Mouse (Mus musculus) heart, embryonic 15.5 days (tissue): ENCODE data around the gene Bbs9. TPM values are rescaled to one million over a fixed set of nuclear protein-coding genes. Genes with fewer than 3 reads are reported as not detected.

Experiments used
- ATAC-seq: fragments of 200-750 bp; cut with Nextera tagmentation; replicated peaks from 2 replicates; pipeline ENCODE4 v1.8.0; 2017; ENCODE audit warnings: low read depth, moderate TSS enrichment; ENCODE audit not compliant: insufficient number of reproducible peaks, insufficient read depth, low FRiP score
- H3K27ac ChIP-seq: fragments of 300-500 bp; sonication (generic); 2 replicates; pipeline ENCODE4 v1.5.1; 2015; ENCODE audit warnings: mild to moderate bottlenecking, inconsistent platforms
- H3K27me3 ChIP-seq: fragments of 300-500 bp; sonication (generic); 2 replicates; pipeline ENCODE4 v1.6.1; 2015; ENCODE audit warnings: inconsistent platforms
- H3K36me3 ChIP-seq: fragments of 300-500 bp; sonication (generic); 2 replicates; pipeline ENCODE4 v1.6.1; 2015; ENCODE audit warnings: mild to moderate bottlenecking, inconsistent platforms
- H3K4me1 ChIP-seq: fragments of 300-500 bp; sonication (generic); replicated peaks from 2 replicates; pipeline ENCODE4 v1.6.1; 2015; ENCODE audit warnings: inconsistent platforms
- H3K4me2 ChIP-seq: fragments of 300-500 bp; sonication (generic); 2 replicates; pipeline ENCODE4 v1.6.1; 2015; ENCODE audit warnings: inconsistent platforms, mild to moderate bottlenecking, moderate library complexity
- H3K4me3 ChIP-seq: fragments of 300-500 bp; sonication (generic); 2 replicates; pipeline ENCODE4 v1.5.1; 2015; ENCODE audit warnings: mild to moderate bottlenecking, inconsistent platforms
- H3K9ac ChIP-seq: fragments of 300-500 bp; sonication (generic); 2 replicates; pipeline ENCODE4 v1.6.1; 2015; ENCODE audit warnings: mild to moderate bottlenecking, inconsistent platforms
- H3K9me3 ChIP-seq: fragments of 300-500 bp; sonication (generic); replicated peaks from 2 replicates; pipeline ENCODE4 v1.6.1; 2016; ENCODE audit warnings: inconsistent platforms
- WGBS: fragments of 180-500 bp; shearing (Covaris S2); methylation state at CpG from one replicate; pipeline ENCODE4 v1.1.7; 2015; ENCODE audit warnings: mixed read lengths; 5-methylcytosine and 5-hydroxymethylcytosine counted together
- polyA plus RNA-seq: library from polyadenylated mRNA; unstranded; fragments of >200 nt; fragmentation: Nextera tagmentation; extraction: Ambion mirVana; gene quantifications from 2 replicates; pipeline ENCODE4 v1.2.1, GENCODE M21; 2015

The Bbs9 gene
- polyA plus RNA-seq, 1 experiment from 2014 or later: 7.6 TPM

DNA sequence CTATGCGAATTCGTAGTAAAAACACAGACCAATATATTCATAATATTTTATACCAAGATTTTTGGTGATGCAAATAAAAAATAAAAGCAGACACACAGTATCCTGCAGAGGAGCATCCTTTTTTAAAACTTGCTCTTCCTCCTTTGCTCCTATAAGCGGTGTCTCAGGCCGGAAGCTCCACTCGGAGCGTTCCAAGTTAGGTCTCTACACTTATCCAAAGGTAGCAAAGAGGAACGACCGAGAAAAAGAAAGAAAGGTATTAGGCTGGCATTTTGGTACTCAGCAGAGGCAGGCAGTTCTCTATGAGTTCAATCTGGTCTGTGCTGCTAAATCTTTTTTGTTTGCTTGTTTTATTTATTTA, 6.6 kb upstream of the Bbs9 start:
- no peak for ATAC-seq
- no peaks in the 10 kb centered on the region for H3K27me3 ChIP-seq
- peaks cover 11% of the 10 kb centered on the region; the same call in 1 of the 2 replicates for H3K36me3 ChIP-seq
- 0 out of 2 replicates have a peak, but pooled peaks cover 6% of the 10 kb centered on the region for H3K4me1 ChIP-seq
- H3K27ac ChIP-seq: no peak overlapping the region
- no peaks in the 10 kb centered on the region for H3K9me3 ChIP-seq
- no peak overlapping the region for H3K4me3 ChIP-seq
- no peak overlapping the region for H3K9ac ChIP-seq
- 71% methylated on average over 8 of the region's 8 CpGs for WGBS
- no peak overlapping the region for H3K4me2 ChIP-seq

DNA sequence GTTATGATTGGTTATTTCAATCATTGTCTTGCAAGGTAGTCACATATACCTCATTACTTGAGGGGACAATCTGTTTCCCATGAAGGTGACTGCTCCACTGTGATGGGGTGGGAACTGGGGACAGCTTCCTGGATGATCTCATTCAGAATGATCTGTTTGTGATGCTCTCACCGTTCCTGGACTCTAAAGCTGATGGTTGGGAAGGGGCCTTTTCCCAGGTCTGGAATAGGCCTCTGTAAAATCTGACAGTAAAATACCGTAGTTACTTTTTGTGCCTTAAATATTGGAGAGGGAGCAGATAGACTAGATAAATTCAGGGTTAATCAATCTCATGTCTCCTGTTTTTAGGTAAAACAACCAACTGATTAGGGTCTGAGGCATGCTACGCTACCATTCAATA, 5.9 kb upstream of the Bbs9 start, which contains the start of gene Rp9:
Rp9 (minus strand) TSS at position 101 of the 400 bp plus-strand sequence.
- no peak for ATAC-seq
- Histone ChIP-seq H3K9ac (0 out of 2 replicates have a peak within 1 kb of the TSS, but pooled peaks have one; percentile 18), H3K9me3 (no peaks in the 10 kb centered on the region), H3K4me2 (peak within 1 kb of the TSS; percentile 80), H3K27ac (peak within 1 kb of the TSS; percentile 92; the same call in 1 of the 2 replicates), H3K36me3 (peaks cover 11% of the 10 kb centered on the region; the same call in 1 of the 2 replicates), H3K4me3 (peak within 1 kb of the TSS; percentile 90), H3K4me1 (0 out of 2 replicates have a peak, but pooled peaks cover 6% of the 10 kb centered on the region), H3K27me3 (no peaks in the 10 kb centered on the region)
- 77% methylated on average over 3 of the region's 3 CpGs for WGBS

DNA sequence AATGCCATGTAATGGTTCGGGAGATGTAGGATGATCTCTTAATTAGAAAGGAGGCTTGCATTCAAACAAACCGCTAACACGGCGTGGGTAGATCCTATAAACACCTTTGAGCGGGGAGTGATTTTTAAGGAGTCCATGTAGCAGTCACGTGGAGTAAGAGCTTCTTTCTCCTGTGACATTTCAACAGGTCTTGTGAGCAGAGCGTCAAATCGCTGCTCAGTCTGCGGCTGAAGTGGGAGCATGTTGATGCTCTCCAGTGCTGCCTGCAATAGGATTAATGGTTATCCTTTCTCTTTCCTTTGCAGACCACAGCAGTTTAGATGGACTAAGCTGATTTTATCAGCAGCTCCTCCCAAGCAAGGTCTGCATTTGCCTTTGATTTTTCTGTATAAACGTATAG, 750 bp downstream of the Bbs9 start:
- Histone ChIP-seq H3K9ac (peak overlapping the region; percentile 52), H3K27me3 (no peaks in the 10 kb centered on the region), H3K4me2 (peak overlapping the region; percentile 93), H3K36me3 (no peaks in the 10 kb centered on the region), H3K4me3 (peak overlapping the region; percentile 63), H3K4me1 (peaks cover 3% of the 10 kb centered on the region), H3K27ac (peak overlapping the region; percentile 35; the same call in 1 of the 2 replicates), H3K9me3 (no peaks in the 10 kb centered on the region)
- WGBS: 5% methylated on average over 10 of the region's 10 CpGs
- no peak for ATAC-seq

DNA sequence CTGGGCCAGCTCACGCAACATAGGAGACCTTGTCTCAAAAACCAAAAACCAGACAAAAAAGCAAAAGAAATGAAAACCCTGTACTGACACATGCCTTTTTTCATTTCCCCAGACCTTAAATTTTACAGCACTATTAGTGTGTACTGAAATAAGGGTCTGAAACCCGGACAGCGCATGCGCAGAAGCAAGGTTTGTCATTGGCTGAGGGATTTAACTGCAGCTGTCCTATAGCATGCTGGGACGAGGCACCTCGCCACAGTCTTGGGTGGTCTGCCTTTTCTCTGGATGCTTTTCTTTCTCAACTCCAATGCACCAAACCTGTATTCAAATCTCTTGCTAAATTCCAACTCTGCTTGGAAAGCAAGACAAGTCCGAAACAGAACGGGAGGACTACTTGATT, 3.4 kb downstream of the Bbs9 start:
- no peaks in the 10 kb centered on the region for H3K36me3 ChIP-seq
- no peak overlapping the region for H3K27ac ChIP-seq
- ATAC-seq: no peak
- no peak overlapping the region for H3K4me2 ChIP-seq
- H3K9ac ChIP-seq: no peak overlapping the region
- H3K4me3 ChIP-seq: no peak overlapping the region
- H3K27me3 ChIP-seq: no peaks in the 10 kb centered on the region
- WGBS: 93% methylated on average over 8 of the region's 8 CpGs
- peaks cover 3% of the 10 kb centered on the region for H3K4me1 ChIP-seq
- no peaks in the 10 kb centered on the region for H3K9me3 ChIP-seq

DNA sequence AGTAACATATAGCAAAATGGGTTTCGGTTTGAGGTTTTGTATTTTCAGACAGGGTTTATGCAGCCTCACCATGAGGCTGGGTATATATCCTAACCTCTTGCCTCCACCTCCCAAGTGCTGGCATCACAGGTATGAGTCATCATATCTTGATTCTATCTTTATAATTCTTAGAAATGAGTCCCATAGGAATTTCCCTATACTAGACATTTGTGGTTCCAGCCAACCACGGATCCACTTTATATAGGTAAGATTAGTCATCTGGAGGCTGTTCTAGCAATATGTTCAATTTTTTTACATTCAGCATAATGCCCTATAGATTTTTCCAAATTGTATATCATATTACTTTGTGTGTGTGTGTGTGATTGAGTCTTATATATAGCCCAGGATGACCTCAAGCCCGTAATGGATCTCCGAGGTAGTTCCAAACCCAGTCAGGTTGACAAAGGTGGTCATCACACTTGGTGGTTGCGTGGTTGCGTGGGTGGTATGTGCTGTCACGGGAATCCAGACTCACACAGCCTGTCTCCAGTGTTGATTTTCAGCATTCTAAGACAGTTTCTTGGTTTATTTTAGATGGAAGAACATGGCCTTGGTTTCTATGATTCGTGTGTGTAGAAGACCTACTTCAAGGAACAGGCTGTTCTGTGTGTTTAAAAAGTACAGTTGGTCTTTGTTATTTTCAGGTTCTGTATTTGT, 8.5 kb downstream of the Bbs9 start:
- no peaks in the 10 kb centered on the region for H3K4me1 ChIP-seq
- H3K27me3 ChIP-seq: no peaks in the 10 kb centered on the region
- ATAC-seq: no peak
- no peak overlapping the region for H3K4me3 ChIP-seq
- H3K9me3 ChIP-seq: no peaks in the 10 kb centered on the region
- H3K9ac ChIP-seq: no peak overlapping the region
- no peak overlapping the region for H3K27ac ChIP-seq
- no peaks in the 10 kb centered on the region for H3K36me3 ChIP-seq
- 88% methylated on average over 8 of the region's 8 CpGs for WGBS
- H3K4me2 ChIP-seq: no peak overlapping the region

DNA sequence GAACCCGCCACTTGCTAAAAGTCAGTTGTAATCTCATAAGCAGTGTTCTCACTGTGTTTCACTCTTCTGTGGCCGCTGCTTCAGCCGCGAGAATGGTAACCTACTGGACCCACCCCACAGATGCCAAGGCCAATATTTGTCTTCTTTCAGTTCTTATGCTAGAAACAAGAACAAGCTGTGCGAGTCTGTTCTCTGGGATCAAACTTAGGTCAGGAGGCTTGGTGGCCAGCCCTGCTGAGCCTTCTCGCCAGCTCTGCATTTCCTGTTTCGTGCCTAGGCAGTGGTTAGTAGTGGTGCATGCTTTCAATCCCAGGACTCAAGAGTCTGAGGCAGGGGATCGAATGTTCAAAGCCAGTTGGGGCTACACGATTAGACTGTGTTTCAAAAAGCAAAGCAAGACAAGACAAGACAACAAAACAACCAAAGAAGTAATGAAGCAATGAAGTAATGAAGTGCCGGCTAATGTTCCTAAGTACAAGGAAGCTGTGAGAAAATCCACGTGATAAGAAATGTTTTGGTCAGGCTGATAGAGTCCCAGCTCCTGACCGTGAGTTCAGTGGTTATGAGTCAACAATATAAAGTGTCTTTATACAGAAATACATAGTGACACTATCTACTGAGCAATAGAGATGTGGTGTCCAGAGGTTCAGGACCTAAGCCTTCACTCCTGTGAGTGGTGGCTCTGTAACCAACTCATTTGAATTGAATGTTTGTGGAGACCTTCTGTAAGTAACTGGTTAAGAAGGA, 9.2 kb downstream of the Bbs9 start:
- no peaks in the 10 kb centered on the region for H3K9me3 ChIP-seq
- no peak overlapping the region for H3K27ac ChIP-seq
- 77% methylated on average over 12 of the region's 12 CpGs for WGBS
- no peak overlapping the region for H3K4me3 ChIP-seq
- H3K4me1 ChIP-seq: no peaks in the 10 kb centered on the region
- no peak overlapping the region for H3K9ac ChIP-seq
- H3K36me3 ChIP-seq: no peaks in the 10 kb centered on the region
- H3K4me2 ChIP-seq: no peak overlapping the region
- ATAC-seq: no peak
- no peaks in the 10 kb centered on the region for H3K27me3 ChIP-seq

DNA sequence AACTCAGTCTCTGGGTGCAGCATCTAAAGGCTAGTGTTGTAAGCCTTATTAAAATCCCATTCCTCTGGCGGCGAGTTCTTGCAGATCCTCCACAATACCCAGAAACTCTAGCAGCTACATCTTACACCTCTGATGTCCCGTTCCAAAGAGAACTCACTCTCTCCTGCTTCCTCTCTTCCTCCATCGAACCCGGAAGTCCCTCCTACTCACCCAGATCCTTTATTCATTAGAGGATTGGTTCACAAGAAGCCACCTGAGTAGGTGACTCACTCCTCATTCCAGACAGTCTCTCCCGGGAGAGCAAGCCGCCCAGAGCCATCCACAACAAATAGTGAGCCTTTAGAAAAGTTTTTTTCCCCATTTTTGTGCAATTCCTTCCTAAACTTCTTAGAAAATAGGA, 10.7 kb downstream of the Bbs9 start:
- no peak for ATAC-seq
- Histone ChIP-seq H3K9me3 (no peaks in the 10 kb centered on the region), H3K4me1 (no peaks in the 10 kb centered on the region), H3K4me2 (no peak overlapping the region), H3K9ac (no peak overlapping the region), H3K27me3 (no peaks in the 10 kb centered on the region), H3K4me3 (no peak overlapping the region), H3K36me3 (no peaks in the 10 kb centered on the region), H3K27ac (no peak overlapping the region)
- 84% methylated on average over 7 of the region's 7 CpGs for WGBS

DNA sequence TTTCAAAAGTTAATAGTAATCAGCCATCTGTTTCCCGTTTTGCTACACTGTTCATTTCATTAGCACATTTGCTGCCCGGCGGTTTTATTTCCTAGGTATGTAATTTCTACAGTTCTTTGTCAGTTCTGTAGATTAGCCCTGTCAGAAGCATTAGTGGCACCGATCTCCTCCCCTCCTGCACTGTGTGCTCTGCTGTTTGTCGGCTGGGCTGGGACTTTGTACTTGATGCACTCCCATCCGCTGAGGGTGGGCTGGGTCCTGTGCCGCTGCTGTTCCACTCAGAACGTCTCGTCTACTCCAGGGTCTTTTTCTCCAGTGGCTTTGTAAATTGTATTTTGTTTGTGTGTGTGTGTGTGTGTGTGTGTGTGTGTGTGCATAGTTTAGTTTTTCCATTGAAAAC, 13.4 kb downstream of the Bbs9 start:
- Histone ChIP-seq H3K9ac (no peak overlapping the region), H3K36me3 (no peaks in the 10 kb centered on the region), H3K4me3 (no peak overlapping the region), H3K27ac (no peak overlapping the region), H3K27me3 (no peaks in the 10 kb centered on the region), H3K4me1 (no peaks in the 10 kb centered on the region), H3K9me3 (no peaks in the 10 kb centered on the region), H3K4me2 (no peak overlapping the region)
- WGBS: 40% methylated on average over 9 of the region's 9 CpGs
- no peak for ATAC-seq

DNA sequence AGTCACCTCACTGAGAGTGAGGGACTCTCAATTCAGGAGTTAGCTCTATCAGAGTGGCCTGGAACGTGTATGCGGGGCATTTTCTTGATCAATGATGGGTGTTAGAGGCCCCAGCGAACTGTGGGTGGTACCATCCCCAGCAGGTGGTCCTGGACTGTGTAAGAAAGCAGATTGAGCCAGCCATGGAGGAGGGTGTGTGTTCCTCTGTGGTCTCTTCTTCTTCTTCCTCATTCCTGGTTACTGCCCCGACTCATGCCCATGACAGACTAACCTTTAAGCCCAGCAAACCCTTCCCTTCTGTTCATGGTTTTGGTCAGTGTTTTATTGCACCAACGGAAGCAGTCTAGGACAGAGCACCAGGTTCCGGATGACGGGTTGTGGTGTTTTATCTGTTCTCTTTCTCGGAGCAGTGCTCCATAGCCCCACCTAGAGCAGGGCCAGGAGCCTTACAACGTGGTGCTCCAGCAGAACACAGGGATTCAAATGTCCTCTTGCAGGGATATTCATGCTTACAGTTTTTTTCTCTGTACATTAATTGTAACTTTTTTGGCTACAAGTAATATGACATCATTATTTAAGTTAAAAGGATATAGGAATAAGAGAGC, 18.8 kb downstream of the Bbs9 start:
- no peak for ATAC-seq
- no peaks in the 10 kb centered on the region for H3K27me3 ChIP-seq
- H3K4me3 ChIP-seq: no peak overlapping the region
- no peaks in the 10 kb centered on the region for H3K4me1 ChIP-seq
- no peaks in the 10 kb centered on the region for H3K9me3 ChIP-seq
- no peak overlapping the region for H3K27ac ChIP-seq
- no peak overlapping the region for H3K9ac ChIP-seq
- no peak overlapping the region for H3K4me2 ChIP-seq
- H3K36me3 ChIP-seq: no peaks in the 10 kb centered on the region
- WGBS: 78% methylated on average over 9 of the region's 9 CpGs

DNA sequence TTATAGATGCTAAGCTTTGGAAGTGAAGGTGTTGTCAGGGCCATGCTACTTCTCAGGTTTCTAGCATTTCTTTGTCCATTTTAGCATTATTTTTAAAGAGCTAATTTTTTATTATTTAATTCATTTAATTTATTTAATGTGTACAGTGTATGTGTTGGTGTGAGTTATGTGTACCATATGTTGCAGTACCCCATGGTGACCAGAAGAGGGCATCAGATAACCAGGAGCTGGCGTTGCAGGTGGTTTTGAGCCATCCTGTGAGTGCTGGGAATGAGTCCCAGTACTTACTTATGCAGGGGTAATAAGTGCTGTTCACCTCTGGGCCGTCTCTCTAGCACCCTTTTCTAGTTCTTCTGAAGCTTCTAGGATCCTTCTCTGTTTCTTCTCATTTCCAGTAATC, 19.6 kb downstream of the Bbs9 start:
- no peaks in the 10 kb centered on the region for H3K9me3 ChIP-seq
- no peaks in the 10 kb centered on the region for H3K27me3 ChIP-seq
- H3K9ac ChIP-seq: no peak overlapping the region
- no peak for ATAC-seq
- H3K27ac ChIP-seq: no peak overlapping the region
- H3K4me3 ChIP-seq: no peak overlapping the region
- no peaks in the 10 kb centered on the region for H3K36me3 ChIP-seq
- H3K4me1 ChIP-seq: no peaks in the 10 kb centered on the region
- WGBS: 85% methylated on average over 2 of the region's 2 CpGs
- no peak overlapping the region for H3K4me2 ChIP-seq

DNA sequence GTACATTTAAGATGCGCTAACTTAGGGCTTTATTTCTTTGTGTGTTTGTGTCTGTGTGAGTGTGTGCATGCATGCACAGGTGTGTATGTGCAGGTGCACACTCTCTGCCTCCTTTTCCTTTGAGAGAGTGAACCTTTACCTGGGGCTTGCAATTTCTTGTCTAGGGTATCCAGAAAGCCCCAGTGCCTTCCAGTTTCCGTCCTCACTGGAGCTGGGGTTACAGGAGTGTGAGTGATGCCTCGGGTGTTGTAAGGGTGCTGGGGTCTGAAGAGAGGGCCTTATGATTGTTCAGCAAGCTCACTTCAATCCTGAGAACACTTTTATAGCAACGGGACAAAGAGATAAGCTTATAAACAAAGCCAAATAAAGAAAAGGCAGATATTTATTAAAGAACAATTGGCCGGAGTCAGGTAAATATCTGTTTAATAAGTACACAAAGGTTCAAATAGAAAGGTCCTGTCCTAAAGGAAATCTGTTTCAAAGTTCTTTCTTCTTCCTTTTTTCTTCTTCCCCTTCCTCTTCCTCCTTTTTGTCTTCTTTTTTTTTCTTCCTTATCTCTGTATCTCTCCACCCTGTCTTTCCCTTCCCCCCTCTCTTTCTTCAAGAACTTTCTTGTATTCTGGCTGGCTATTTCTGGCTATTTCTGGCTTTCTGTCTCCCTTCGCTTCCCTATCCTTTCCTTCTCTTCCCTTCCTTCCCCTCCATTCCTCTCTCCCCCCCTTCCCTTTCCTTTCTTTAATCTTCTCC, 21.7 kb downstream of the Bbs9 start:
- Histone ChIP-seq H3K4me3 (no peak overlapping the region), H3K4me2 (no peak overlapping the region), H3K9me3 (no peaks in the 10 kb centered on the region), H3K27me3 (no peaks in the 10 kb centered on the region), H3K4me1 (no peaks in the 10 kb centered on the region), H3K36me3 (no peaks in the 10 kb centered on the region), H3K27ac (no peak overlapping the region), H3K9ac (no peak overlapping the region)
- WGBS: 71% methylated on average over 6 of the region's 6 CpGs
- no peak for ATAC-seq
